Mouse (Mus musculus) v-Abl transformed pro-B cells (cell line): Measurements from ENCODE around the gene Tbc1d22b.

Experiments used
- in situ Hi-C, 2 experiments: fragments of 400-800 bp; cut with MboI; formaldehyde crosslinking; loops; one replicate each; pipeline ENCODE4 v1.15.1; 2025; ENCODE audit not compliant: unreplicated experiment in 2 of 2

Tbc1d22b gene

DNA sequence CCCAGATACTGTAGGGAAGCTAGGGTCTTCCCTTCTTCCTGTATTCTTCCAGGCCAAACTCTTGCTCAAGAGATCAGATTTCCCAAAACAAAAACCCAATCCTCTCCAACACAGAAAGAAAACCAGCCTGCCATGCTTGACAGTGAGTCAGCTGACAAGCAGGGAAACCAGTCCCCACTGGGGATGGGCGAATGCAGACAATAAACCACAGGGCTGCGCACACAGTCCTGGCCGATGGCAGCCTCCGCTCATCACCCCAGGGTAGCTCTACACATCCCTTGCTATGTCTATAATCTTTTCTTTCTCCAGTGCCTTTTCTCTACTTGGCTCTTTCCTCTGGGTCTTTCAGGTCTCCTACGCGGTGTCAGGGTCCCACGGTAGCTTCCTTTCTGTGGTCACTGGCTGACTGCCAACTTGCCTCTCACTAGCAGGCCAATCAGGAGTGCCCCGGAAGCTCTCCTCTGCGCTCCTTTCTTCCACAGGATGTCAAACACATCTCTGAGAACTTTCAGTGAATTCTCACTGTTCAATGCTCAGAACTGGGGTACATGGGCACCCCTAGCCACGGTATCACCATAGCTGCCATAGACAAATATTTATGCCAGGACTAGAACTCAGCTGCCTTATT, 17.7 kb upstream of the Tbc1d22b start:
- in situ Hi-C loops, result no loop called here

DNA sequence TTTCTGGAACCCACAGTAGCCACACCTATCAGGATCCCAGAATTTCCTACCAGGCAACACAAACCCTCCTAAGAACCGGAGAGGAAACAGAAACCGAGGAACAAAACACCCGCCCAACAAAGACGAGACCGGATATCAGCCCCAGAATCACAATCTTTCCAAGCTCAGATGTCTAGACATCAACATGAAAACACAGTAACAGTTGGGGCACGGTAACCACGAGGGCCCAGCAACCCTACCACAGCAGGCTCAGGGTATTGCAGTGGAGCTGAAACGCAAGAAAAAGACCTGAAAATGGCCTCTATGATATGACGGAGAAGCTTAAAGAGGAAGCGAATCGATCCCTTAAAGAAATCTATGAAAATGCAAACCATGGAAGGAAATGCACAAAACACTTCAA, 15.7 kb upstream of the Tbc1d22b start:
- in situ Hi-C loops, result no loop called here

- in situ Hi-C loops, result no loop called here
Measured at GRCm38 (mm10) chr17:29540426-29540825, 9.2 kb upstream of the Tbc1d22b start.

- in situ Hi-C loops, result no loop called here
Measured at GRCm38 (mm10) chr17:29541419-29541818, 8.2 kb upstream of the Tbc1d22b start.

- in situ Hi-C loops, result no loop called here
Measured at GRCm38 (mm10) chr17:29542831-29543690, 6.5 kb upstream of the Tbc1d22b start.

GRCm38 (mm10) chr17:29544064-29544463, 5.5 kb upstream of the Tbc1d22b start:
- in situ Hi-C loops, result no loop called here

- in situ Hi-C loops, result no loop called here
Measured at GRCm38 (mm10) chr17:29545241-29545640, 4.3 kb upstream of the Tbc1d22b start.

DNA sequence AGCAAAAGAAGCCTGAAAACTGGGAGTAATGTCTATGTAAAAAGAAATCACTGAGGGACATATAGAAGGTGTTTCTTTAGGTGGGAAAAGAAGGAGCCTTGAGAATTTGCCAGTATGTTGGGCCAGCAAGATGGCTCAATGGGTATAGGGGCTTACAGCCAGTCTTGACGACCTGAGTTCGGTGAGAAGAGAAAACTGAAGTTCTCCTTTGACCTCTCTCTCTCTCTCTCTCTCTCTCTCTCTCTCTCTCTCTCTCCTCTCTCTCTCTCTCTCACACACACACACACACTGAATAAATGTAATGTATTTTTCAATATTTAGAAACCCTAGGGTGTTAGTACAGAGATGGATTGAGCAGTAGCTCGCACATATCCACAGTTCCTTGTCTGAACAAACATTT, 1.1 kb upstream of the Tbc1d22b start:
- in situ Hi-C loops, result no loop called here

- in situ Hi-C loops, result no loop called here
Measured at GRCm38 (mm10) chr17:29548994-29549393, 591 bp upstream of the Tbc1d22b start.

GRCm38 (mm10) chr17:29551019-29551418, 1.4 kb downstream of the Tbc1d22b start:
- in situ Hi-C loops, result no loop called here

DNA sequence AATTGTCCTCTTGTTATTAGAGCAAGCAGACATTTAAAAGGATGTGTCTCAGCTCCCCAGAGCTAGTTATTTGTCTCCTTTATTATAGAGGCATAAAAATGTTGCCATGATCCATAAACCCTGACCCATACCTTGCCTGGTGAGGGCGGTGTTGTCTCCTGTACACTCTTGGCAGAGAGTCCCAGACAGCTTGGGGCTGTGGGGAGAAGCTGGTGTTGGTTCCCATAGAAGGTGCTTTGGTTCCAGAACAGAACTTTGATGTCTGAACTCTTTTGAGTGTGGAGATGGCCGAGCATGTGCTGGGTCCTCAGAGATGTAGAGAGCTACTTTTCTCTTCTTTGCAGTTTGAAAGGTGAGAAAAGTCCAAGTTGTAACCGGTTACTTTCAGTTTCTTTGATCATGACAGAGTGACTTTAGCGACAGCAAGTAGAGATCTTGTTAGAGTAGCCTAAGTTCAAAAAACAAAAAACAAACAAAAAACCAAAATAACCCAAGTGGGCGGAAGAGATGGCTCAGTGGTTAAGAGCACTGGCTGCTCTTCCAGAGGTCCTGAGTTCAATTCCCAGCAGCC, 2.7 kb downstream of the Tbc1d22b start, which contains the start of gene Tmem217:
TSS of gene Tmem217 (minus strand) at position 224 of the 571 bp plus-strand sequence.
- in situ Hi-C loops, result no loop called here

DNA sequence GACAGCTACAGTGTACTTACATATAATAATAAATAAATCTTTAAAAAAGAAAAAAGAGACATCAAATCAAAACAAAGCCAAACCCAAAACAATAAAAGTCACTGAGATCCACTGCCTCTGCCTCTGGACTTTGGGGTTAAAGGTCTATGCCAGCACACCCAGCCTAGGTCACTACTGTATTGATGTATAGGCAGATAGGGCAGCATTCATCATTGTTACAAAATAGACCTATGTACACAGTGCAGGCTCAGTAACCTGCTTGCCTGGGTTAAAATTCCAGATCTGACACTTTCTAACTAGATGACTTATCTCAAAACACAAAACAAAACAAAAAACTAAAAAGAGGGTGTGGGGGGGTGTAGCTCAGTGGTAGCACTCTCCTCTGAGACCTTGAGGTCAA, 4.6 kb downstream of the Tbc1d22b start:
- in situ Hi-C loops, result no loop called here

GRCm38 (mm10) chr17:29556456-29556855, 6.9 kb downstream of the Tbc1d22b start:
- in situ Hi-C loops, result no loop called here

- in situ Hi-C loops, result no loop called here
Measured at GRCm38 (mm10) chr17:29556893-29557292, 7.3 kb downstream of the Tbc1d22b start.

DNA sequence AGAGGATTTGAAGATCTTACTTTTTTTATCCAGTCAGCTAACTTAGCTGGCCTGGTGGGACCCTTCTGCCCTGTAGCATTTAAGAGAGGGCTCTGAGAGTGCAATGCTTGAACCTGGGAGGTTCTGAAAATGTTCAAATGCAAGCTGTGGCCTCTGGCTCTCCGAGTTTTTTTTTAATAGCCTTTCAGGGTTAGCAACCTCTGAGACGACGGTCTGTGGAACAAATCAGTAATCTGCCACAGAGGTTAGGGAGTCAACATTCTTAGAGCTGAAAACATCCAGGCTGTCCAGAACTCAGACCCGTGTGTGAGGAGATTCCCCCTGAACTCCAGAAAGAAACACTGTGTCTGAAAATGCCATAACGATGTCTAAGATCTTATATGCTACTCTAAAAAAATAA, 8.9 kb downstream of the Tbc1d22b start:
- in situ Hi-C loops, result no loop called here

DNA sequence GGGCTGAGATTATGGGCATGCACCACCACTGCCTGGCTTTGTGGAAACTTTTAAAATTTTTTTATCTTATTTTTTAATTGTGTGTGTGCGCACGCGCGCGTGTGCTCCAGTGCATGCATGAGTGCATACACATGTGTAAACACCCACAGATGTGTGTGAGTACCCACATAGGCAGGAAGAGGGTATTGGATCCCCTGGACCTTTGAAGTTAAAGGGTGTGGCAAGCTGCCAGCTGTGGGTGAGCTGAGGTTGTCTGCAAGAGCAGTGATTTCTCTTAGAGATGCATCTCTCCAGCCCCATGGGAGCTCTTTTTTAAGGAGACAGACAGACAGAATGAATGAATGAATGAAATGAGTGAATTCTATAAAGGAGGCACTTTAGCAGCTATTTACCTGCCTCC, 15.9 kb downstream of the Tbc1d22b start:
- in situ Hi-C loops, result no loop called here

DNA sequence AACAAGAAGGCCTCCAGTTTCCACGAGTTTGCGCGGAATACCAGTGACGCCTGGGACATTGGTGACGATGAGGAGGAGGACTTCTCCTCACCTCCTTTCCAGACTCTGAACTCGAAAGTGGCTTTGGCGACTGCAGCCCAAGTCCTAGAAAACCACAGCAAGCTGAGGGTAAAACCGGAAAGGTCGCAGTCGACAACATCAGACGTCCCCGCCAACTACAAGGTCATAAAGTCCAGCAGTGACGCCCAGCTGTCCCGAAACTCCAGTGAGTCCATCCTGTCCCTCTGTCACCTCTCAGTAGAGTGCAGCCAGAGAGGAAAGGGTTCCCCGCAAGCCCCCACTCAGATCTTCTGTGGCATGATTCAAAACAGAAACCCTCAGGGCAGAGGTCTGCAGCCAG, 18.9 kb downstream of the Tbc1d22b start:
- in situ Hi-C loops, result no loop called here

DNA sequence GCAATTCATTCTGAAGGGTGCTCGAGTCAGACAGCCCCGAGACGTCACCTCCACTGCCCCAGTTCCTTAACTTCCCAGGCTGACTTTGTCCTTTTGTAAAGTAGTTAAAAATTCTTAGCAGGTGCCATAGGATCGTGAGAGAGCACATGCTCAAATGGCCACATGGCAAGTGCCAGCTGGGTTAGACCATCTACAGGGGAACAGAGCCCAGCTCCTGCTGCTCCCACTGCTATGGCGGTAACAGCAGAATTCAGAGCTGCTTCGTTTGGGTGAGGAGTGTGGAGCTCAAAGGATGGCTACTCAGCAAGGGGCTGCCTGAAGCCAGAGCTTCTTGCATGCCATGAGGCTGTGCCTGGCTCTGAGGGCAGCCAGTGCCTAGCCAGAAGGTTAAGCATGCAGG, 20.2 kb downstream of the Tbc1d22b start:
- in situ Hi-C loops, result no loop called here

- in situ Hi-C loops, result no loop called here
Measured at GRCm38 (mm10) chr17:29579579-29580126, 30.1 kb downstream of the Tbc1d22b start.

DNA sequence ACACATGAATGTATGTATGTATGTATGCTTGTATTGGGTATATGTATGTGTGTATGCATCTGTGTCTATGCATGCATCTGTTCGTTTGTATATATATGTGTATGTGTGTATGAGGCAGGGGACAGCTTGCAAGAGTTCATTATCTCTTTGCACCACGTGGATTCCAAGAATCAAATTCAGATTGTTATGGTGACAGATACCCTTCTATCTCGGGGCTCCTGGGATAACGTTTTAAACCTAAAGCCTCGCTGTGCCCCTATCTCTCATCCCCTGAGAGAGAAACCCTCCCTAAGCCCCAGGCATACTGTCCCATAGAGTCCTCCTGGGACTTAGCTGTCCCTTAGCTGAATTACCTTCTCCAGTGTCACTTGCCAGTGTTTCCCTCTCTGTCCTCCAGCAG, 34.0 kb downstream of the Tbc1d22b start:
- in situ Hi-C loops, result no loop called here

- in situ Hi-C loops, result no loop called here
Measured at GRCm38 (mm10) chr17:29584306-29584705, 34.7 kb downstream of the Tbc1d22b start.
